Mouse (Mus musculus) hindlimb bud, embryonic 11.5 days (tissue): Measurements from ENCODE around the gene Serpinb1b.
"Not testable (repeated sequence)": the region's sequence is repeated elsewhere in the genome, so short reads cannot be mapped to it uniquely, and the experiment has no call there.

Experiments used
- DNase-seq: peaks from one replicate; pipeline ENCODE4 v3.0.0-alpha.2; 2012; ENCODE audit warnings: low read depth, low spot score; ENCODE audit errors: extremely low spot score

Serpinb1b gene

GRCm38 (mm10) chr13:33078056-33078705, at the start of gene Serpinb1b:
Gene Serpinb1b (plus strand): TSS chr13:33078575.
- DNase-seq = no peak

GRCm38 (mm10) chr13:33029478-33029877, 48.9 kb upstream of the Serpinb1b start:
- not testable (repeated sequence) for DNase-seq

DNA sequence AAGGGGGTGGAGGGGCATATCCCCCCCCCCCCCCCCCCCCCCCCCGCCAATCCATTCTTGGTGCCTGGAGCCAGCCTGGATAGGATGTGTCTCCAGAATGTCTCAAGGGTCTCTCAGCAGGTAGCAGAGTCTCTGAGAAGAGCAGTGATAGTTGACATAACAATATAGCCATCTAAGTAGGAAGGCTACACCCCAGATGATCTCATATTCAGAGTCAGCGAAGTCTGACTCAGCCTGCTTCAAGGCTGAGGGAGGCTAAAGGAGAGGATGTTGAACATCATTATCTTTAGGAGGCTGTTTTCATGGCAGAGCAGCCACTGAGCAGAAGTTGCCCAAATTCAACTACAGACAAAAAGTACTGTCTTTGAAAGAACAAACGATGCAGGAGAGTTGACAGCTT, 48.1 kb upstream of the Serpinb1b start:
- DNase-seq = no peak

GRCm38 (mm10) chr13:33035506-33035905, 42.9 kb upstream of the Serpinb1b start:
- DNase-seq = no peak

- DNase-seq = no peak
Measured at GRCm38 (mm10) chr13:33043542-33043941, 34.8 kb upstream of the Serpinb1b start.

GRCm38 (mm10) chr13:33047234-33047633, 31.1 kb upstream of the Serpinb1b start:
- DNase-seq = no peak

DNA sequence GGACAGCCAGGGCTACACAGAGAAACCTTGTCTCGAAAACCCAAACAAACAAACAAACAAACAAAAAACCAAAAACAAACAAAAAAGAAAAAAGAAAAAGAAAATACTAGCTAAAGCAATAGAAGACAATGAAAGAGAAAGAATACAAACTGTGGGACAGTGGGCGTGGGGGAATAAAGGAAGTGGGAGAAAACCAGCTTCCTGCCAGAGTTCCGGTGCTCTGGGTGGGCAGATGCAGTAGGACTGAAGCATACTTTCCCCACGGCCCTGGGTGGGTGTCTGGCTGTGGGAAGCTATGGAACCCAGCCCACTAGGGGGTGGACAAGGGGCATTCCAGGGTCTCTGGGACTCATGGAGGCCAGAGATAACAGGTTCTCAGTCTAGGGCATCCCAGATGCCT, 30.2 kb upstream of the Serpinb1b start:
- no peak for DNase-seq

DNA sequence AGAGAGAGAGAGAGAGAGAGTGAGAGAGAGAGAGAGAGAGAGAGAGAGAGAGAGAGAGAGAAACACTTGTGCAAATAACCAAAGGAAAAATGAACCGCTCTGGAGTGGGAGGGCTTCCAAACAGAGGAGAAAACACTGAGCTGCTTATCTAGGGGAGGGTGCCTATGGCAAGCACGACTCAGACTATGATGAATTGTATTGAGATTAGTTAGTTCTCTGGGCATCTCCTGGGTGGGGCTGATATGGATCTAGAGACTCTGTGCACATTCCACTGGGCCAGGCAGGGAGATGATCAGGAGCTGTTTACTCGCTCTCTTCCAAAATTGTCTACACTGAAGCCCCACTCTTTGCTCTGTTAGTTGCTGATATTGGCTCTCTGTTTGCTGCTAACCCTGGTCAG, 26.7 kb upstream of the Serpinb1b start:
- no peak for DNase-seq

- no peak for DNase-seq
Measured at GRCm38 (mm10) chr13:33063048-33063447, 15.3 kb upstream of the Serpinb1b start.

GRCm38 (mm10) chr13:33067387-33067977, 10.9 kb upstream of the Serpinb1b start:
- no peak for DNase-seq

GRCm38 (mm10) chr13:33068164-33068563, 10.2 kb upstream of the Serpinb1b start:
- DNase-seq = no peak

GRCm38 (mm10) chr13:33071776-33072175, 6.6 kb upstream of the Serpinb1b start:
- no peak for DNase-seq

DNA sequence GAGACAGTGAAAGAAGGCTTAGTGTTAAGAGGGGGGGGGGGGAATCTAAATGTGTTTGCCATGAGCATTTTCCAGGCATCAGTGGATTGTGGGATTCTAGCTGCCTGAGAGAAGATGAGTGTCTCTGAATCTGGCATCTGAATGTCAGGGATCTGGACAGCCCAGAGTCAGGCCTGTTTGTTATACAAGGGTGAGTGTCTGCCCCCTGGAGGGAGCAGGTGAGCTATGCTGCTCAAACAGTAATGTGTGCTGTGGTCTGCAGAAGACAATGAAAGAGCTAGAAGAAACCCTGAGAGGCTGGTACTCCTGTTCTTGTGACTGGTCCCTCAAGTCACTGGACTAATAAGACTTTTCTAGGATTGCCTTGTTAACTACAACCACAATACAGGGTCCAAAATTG, 4.3 kb upstream of the Serpinb1b start:
- no peak for DNase-seq

DNA sequence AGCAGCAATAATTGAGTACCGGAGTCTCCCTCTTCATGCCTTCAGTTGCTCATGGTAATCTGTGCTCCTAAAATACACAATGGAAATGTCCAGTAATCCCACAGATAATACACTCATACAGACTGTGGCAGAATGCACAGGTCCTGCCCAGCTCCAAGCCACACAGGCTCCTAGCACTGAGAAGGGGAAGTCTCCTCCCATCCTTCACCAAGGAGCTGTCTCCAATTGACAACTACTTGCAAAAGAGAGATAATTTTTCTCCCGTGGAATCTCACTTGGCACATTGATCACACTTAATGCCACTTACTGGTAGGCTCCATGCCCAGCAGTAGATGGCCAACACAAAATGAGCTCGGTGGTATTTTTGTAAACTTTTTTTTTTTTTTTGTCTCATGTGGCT, 2.1 kb upstream of the Serpinb1b start:
- DNase-seq = no peak

DNA sequence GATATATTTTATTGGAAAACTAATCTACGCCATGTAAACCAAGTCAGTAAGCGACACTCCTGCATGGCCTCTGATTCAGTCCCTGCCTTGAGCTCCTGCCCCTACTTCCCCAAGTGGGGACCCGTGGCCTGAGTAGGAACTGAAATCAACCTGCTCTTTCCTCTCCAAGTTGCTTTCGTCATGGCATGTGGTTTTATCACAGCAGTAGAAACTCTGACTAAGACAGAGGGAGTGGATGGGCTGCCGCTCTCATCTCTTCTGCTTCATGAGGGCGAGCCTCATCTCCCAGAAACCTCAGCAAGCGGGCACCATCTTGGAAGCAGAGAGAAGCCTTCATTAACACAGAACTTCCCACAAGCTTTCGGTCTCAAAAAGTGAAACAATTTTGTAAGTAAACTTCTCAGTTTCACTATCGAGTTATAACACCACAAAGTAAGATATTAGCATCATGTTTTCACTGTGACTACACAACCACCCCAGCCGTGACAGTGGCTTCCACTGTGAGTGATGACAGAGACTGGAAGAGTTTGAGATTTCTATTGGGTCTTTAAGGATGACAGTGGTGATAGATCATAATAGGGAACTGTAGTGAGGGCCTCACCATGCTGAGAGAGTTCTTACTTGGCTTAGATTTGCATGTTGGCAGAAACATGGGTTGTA, 1.2 kb upstream of the Serpinb1b start:
- DNase-seq = no peak

DNA sequence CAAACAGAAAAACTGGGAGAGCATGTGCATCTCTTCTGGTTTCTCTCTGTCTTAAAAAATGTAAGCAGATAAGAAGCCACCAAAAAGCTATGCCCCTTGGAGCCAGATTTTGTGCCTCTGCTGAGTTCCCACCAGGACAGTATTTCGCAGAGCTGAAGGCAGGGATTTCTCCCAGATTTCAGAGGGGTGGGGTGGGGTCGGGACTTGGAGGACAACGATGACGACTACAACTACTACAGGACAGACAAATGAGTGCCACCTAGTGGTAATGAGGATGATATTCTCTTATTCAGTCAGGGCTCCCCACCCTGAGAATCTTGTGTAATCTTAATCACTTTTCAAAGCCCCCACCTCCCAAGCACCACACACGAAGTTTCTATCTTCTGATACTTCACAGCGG, 1.0 kb downstream of the Serpinb1b start:
- DNase-seq = no peak

- DNase-seq = no peak
Measured at GRCm38 (mm10) chr13:33080356-33080755, 2.0 kb downstream of the Serpinb1b start.

DNA sequence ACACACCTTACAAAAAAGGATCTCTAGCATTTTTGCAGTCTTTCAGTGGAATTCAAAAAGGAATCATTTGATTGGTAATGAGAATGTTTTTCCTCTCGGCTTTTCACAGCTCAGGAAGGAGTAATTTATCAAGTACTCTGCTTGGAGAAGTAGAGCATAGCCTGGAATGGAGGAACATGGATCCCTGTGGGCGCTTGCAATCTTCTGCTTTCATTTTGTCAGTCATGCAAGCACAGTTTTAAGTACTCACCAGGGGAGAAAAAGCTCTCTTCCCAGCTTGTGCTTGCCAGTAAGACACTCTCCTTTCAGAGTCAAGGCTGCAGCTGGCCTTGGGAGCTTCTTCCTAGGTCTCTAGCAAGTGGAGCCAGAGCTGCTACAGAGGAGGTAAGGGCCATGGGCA, 5.5 kb downstream of the Serpinb1b start:
- no peak for DNase-seq

DNA sequence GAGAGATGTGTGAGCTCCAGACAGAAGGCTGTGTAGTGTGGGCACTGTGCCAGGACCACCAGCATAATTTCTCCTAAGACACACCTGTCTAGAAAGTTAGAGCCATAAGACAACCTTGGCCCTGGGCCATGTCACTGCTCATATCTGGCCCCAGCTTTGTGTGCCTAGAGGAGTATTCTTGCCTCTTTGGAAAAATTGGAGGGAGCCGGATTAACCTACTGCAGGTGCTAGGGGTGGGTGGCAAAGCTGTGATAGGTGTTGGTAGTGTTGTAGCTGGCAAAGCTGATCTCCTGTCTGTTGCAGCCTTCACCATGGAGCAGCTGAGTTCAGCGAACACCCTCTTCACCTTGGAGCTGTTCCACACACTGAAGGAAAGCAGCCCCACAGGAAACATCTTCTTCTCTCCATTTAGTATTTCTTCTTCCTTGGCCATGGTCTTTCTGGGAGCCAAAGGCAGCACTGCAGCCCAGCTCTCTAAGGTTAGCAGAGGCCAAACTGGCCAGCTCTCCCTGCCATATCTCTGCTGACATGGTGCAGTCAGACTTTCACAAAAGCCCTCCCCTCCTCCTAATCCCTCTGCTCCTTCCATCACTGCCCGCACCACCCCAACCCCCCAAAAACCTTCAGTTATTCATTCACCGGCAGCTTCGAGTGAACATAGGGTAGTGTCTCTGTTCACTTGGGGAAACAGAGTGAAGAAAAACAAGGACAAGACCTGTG, 6.8 kb downstream of the Serpinb1b start:
- DNase-seq = no peak

DNA sequence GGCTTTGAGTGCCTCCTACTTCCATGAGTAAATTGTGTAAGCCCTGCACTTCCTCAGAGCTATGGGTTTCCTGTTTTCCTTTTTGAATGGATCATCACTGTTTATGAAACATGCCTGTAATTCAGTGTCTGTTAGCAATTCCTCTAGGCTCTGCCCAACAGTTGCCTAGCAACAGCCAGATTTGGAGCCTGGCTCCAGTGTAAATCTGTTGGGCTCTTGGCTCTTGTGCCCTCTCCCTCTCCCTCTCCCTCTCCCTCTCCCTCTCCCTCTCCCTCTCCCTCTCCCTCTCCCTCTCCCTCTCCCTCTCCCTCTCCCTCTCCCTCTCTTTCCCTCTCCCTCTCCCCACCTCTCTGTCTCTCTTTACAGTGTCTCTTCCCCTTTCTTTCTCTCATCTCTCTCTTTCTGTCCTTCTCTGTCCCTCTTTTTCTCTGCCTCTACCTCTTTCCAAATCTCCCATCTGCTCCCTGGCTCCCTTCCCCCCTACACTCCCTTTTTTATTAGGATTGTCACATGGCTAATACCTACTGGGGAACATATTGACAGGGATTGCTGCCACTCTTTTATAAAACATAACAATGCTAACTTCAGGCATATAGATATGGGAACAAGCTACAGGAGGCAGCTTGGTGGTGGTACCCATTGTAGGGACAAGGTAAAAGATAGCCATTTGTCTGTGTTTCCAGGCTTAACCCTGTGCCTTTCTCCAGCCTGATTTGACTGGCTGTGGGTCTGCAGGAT, 7.5 kb downstream of the Serpinb1b start:
- no peak for DNase-seq

DNA sequence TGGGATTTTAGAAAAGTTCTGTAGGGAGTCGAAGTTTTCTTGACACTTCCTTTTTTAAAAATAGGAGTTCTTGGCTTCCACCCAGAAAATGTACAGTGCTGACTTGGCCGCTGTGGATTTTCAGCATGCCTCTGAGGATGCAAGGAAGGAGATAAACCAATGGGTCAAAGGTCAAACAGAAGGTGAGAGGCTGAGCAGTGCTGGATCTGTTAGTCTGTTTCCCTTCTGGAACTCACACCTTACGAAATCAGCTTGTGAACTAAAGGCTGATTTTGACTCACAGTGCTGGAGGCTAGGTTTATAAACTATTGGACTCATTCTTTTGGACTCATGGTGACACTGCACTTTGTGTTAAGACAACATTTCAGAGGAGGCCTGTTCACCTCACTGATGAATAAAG, 11.2 kb downstream of the Serpinb1b start:
- DNase-seq = no peak
